Mouse (Mus musculus) heart, adult 8-10 months (tissue): ENCODE measurements around the gene Ptprf. TPM values are rescaled to one million over a fixed set of nuclear protein-coding genes. Genes with fewer than 3 reads are reported as not detected.
A peak's percentile ranks its signal among the peaks of the same experiment; 100 is the strongest.

ENCODE experiments used
- DNase-seq: peaks from one replicate; pipeline ENCODE4 v3.0.0; 2022; ENCODE audit warnings: low spot score
- total RNA-seq, 4 experiments: library from RNA; stranded (reverse); gene quantifications; 2 replicates each; pipeline ENCODE4 v1.2.4; 2022

Gene Ptprf
- total RNA-seq, 4 experiments from 2014 or later: 3.6 to 6.8 (median 4.6) TPM

- DNase-seq: no peak
These were observed 5.0 kb downstream of the Ptprf start for GRCm38 (mm10) chr4:118286202-118286601.

- no peak for DNase-seq
These were observed 9.0 kb downstream of the Ptprf start for GRCm38 (mm10) chr4:118282182-118282562.

DNA sequence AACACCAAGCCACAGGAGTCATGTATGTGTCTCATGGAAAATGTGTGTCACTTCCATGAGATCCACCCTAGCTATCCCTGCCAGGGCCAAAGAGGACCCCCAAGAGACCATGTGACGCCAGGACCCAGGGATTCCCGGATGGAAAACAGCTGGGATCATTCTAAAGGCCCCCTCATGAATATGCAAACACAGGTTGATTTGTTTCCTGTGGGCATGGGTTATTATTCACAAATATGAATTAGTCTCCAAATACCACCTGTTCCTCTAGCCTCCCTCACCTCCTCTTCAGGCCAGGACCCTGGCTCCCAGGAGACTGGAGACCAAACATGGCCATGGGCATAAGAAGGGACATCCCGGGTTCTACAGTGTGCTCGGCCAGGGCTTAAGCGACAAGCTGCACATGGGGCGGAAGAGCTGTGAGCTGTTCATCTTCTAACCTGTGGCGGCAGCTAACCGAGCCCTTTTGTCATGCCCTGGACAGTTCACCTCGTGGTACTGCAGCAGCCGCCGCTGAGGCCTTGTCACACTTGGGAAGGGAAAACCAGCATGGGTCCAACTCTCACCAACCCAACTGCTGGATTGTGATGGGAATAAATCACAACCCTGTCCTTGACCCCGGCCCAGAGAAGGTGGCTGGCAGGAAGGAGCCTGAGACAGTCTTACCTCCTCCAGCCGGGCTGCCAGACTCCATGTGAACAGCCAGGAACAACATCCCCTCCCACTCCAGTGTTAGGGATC is 9.6 kb downstream of the Ptprf start:
- no peak for DNase-seq

- DNase-seq: no peak
These were observed 10.7 kb downstream of the Ptprf start for GRCm38 (mm10) chr4:118280506-118280905.

DNA sequence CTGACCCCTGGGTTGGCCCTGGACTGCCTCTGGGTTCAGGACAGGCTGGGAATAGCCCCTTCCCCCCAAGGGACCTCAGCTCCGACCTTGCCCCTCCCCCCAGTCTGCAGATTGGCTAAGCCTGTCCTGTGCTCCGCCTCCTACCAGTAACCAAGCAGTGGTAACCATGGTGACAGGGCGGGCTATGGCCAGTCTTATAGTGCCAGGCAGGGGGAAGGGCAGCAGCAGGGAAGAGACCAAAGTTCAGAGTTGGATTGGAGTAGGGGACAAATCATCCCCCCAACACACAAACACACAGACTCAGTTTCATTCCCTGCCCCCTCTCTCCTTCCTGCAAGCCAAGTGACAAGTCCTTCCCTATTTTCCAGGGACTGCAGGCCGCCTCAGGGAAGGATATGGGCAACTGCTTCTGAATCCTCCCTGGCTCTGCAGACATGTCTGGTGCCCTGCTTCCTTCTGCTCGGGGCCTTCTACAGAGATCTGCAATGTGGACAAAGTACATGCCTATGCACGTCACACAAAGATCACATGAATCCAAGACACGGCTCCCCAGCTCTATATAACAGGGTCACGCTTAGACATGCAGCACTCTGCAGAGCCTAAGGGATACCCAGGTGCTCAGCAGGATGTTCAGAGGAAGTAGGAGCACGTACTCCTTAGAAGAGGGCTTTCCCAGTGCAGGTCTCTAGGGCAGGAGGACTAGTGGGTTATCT is 14.5 kb downstream of the Ptprf start:
- DNase-seq: no peak

GRCm38 (mm10) chr4:118275601-118276519 is 15.3 kb downstream of the Ptprf start:
- DNase-seq: no peak

GRCm38 (mm10) chr4:118274521-118274920 is 16.7 kb downstream of the Ptprf start:
- DNase-seq: no peak

DNA sequence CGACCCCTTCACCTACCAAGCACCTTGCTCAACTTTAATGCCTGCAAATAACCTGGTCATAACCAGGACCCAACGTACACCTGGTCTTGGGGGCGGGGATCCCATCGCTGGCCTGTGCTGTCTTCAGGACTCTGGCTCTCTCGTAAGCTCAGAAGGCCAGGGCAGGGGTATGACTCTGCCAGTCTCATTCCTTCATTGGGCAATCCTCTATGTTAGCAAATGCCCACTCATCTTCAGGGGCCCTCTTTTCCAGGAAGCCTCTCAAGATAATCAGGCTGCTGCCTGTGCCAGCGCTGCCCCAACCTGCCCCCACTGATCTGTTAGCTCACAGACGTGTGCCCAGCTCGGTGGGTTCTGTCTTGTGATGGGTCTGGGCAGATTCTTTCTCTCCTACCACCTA is 17.2 kb downstream of the Ptprf start:
- no peak for DNase-seq

DNA sequence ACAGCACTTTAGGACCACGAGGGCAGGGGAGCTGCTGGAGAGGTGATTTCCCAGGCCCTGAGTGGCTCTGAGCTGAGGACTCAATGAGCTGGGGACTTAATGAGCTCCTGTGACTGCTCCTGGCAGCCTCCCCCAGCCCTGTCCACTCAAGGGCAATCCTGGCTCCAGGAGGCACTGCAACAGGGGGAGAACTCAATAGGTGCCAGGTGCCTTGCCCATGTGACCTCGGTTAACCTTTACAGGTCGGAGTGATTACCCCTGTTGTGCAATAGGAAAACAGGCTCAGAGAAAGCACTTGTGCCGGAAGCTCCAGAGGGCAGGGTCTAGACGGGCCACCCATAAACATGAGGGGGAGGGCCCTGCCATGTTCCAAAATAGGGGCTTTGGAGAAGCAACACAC is 17.7 kb downstream of the Ptprf start:
- no peak for DNase-seq

GRCm38 (mm10) chr4:118272871-118273270 is 18.3 kb downstream of the Ptprf start:
- no peak for DNase-seq

GRCm38 (mm10) chr4:118272258-118272657 is 18.9 kb downstream of the Ptprf start:
- peak; percentile 18 for DNase-seq

- no peak for DNase-seq
These were observed 19.6 kb downstream of the Ptprf start for GRCm38 (mm10) chr4:118271556-118272074.

DNA sequence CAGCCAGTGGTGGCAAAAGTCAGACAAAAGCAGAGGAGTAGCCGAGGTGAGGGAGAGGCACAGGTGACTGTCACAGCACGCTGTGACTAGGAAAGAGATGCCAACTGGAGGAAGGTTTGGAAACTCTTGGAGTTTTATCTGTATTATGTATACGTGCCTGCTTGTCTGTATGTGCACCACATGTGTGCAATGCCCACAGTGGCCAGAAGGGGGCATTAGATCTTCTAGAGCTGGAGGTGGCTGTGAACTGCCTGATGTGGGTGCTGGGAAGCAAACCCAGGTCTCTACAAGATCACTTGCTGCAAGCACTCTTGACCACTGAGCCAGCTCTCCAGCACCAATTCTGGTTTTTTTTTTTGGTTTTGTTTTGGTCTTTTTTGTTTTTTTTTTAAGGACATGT is 20.5 kb downstream of the Ptprf start:
- no peak for DNase-seq

DNA sequence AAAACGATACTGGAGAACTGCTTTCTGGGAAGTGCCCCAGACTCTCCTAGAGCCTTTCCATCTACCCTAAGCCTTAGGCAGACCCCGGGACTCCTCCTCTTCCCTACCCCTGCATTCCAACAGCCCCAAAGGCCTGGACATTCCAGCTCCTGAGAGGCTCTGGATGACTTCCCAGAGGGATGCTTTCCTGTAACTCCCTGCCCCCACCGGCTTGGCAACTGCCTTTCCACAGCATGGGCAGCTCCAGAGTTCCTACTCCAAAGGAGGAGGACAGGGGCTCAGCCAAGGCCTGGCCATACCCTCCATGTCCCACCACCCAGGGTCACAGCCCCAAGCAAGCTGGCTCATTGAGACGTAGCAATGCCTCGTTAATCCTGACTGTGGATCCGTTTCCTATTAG is 21.2 kb downstream of the Ptprf start:
- peak; percentile 42 for DNase-seq

DNA sequence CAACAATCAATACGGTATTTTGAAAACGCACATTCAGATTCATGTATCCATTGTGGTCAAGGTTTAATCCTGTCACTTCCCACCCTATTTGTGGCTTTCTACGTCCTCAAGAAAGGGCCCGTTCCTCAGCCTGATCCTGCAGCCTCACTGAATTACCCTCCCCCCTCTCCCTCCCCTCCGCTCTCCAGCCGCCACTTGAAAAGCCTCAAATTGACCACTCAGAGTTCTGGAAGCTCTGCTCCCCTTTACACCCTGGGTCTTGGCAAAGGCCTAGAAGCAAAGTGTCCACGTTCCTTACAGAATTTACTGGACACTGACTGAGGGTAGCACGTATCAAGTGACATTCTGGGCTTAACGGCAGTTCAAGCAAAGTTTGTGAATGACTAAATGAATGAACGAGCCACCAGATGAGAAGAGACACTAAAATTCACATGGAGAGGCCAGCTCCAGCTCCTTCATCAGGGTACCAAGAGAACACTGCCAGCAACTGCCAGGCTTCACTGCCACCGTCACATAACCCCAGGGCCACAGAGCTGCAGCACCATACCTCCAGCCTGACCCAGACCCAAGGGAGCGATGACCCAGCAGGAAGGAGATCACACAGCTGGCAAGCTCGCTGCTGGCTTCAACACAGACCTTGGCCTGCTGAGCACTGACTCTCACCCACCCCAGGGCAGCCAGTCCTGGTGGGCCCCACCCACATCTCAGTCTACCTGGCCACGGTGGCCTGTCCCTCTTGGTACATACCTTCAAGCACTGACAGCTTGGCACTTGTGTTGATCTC is 22.6 kb downstream of the Ptprf start:
- no peak for DNase-seq

GRCm38 (mm10) chr4:118265557-118265956 is 25.6 kb downstream of the Ptprf start:
- DNase-seq: no peak

DNA sequence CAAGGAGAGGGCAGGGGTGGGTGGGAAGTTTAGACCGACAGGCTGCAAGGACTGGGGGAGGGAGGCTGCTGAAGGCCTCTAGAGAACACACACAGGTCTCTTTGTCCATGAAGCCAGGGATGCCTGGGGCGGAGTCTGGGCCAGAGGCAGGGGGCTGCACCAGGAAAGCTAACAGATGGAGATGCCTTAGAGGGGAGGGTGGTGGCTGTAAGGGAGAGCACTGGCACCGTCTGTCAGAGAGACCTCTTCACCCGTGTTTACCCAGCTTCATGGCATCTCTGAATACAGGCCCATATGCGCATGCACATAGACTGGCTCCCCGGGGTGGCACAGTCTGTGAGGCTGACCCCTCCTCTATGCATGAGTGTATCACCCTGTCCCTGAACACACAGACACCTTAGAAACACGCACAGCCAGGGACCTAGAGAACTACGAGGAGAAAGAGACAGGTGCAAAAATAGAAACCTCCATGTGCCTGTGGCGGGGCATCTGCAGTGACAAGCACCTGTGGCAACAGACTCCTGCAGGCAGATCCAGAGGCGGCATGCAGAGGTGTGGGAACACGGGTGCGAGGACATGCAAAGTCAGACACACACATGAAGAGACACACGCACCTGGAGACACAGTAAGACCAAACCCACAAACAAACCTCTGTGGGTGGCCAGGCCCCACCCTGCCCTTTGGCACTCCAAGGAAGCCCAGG is 29.3 kb downstream of the Ptprf start:
- DNase-seq: no peak

DNA sequence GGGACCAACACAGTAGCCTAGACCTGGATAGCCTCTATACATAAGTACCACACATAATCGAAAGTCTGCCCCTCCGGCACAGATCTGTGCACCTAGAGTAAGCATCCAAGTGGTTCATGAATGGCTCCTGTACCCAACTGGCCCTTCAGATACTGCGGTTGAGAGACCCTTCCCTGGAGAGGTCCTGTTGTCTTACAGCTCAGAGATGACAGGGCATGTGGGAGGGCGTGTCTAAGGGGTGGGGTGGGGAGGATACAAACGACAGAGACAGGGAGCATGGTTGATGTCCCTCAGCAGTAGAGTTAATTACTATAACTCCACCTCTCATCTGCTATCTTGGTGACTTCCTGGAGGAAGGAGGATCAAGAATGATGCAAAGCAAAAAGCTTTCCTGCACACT is 29.9 kb downstream of the Ptprf start:
- DNase-seq: no peak

DNA sequence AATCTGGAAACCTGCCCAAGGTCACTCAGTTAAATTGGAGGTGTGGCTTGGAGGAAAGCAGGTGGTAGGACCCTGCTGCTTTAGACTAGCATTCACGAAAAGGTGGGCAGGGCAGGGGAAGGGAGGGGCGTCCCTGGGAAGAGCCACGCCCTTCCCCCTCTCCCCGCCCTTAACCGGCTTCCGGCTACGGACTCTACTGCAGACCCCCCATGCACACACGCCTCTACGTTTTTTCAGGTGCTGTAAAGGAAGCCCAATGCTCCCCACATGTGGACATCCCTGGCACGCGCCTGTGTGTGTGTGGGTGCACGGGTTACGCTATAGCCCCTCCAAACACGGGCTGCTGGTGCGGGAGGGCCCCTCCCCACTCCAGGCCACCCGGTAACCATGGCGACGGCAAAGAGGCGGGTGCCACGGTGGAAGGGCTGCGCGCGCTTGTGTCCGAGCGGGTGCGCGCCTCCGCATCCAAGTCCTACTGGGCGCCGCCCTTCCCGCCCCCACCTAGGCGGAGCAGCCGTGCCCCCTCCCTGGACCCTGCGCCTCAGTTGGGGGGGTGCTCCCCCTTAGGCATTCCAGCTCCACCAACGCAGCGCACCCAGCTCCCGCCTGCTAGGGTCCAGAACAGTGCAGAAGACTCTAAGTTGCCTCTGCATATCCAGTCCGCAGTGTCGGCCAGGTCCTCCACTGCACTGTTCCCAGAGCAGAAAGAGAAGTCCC is 30.5 kb downstream of the Ptprf start:
- DNase-seq: no peak
